26 mouse cellular contexts compared by ENCODE assay signal in genomic region chr1:168497801-168498200, GRCm38 (mm10).
DNase-seq lines count a peak whose midpoint lies in the region; ATAC-seq and TF ChIP-seq lines count a peak whose summit lies in the region.
"Had no signal": no experiment of that assay in that cellular context is flagged by ENCODE, and none has a peak within 500 bp of the region (broad histone marks: within the 10 kb centered on the region; RNA-seq: fewer than 3 reads in every experiment).

No protein-coding gene starts in this region.

- intact Hi-C loops in gastrocnemius, adult 2 months (cut with DNase I) = no loop called here

- no peak overlapping the region for H3K27ac ChIP-seq in liver, adult 2 months (replicated peaks; ENCODE audit: insufficient read depth, low read depth, low read length)
- no peak overlapping the region for H3K27ac ChIP-seq in gastrocnemius, adult 2 months
- H3K27ac ChIP-seq: hindbrain, embryonic 14.5 days; limb, embryonic 10.5 days; limb, embryonic 15.5 days; lung, embryonic 15.5 days; midbrain, embryonic 12.5 days; neural tube, embryonic 13.5 days had no signal

- 14% methylated on average over 4 of the region's 4 CpGs for WGBS in liver, adult 2 months

- no peak for TF ChIP-seq POLR2A in liver, adult 2 months (IDR thresholded peaks at IDR 0.05; ENCODE audit: extremely low read depth, insufficient read depth, low read length)

- peaks cover 7% of the 10 kb centered on the region for H3K4me1 ChIP-seq in liver, adult 2 months (ENCODE audit: control insufficient read depth, insufficient read depth, low read length)

- no peak for ATAC-seq in erythroid progenitor cell, adult 5-6 weeks (replicated peaks; ENCODE audit: low FRiP score, poor library complexity, severe bottlenecking)
- ATAC-seq: activated CD4-positive, CD25-positive, alpha-beta regulatory T cell, adult 4 months; forebrain, embryonic 14.5 days had no signal

- H3K36me3 ChIP-seq in liver, adult 2 months (ENCODE audit: control insufficient read depth, insufficient read depth, low read length) = no peaks in the 10 kb centered on the region
- H3K36me3 ChIP-seq: limb, embryonic 10.5 days; limb, embryonic 15.5 days; lung, embryonic 15.5 days; midbrain, embryonic 12.5 days; neural tube, embryonic 13.5 days had no signal

- DNase-seq in liver, adult 2 months (ENCODE audit: extremely low read depth, low read depth, low spot score) = peak; percentile 98
- DNase-seq in liver = no peak
- peak; percentile 54 for DNase-seq in Muller cell, postnatal 12 days (ENCODE audit: inconsistent ontology term)
- DNase-seq in adipocyte (ENCODE audit: low spot score) = peak; percentile 28
- DNase-seq in kidney, postnatal 10 days = peak; percentile 41
- DNase-seq in thymus, postnatal 14 days = no peak
- DNase-seq in gastrocnemius, adult 2 months = no peak
- DNase-seq: adrenal gland, postnatal 10 days; B cell, adult 2 months; cerebellum, adult 8-10 months; cerebellum, postnatal 36 days; gastrocnemius, postnatal 25 days; heart, adult 11 months; heart, postnatal 4 days; layer of hippocampus, adult 9-11 months; lung, postnatal 36 days; right cerebral cortex, postnatal 4 days had no signal

- no peak overlapping the region for H3K9ac ChIP-seq in liver, adult 2 months (ENCODE audit: low read depth, low read length)
- H3K9ac ChIP-seq: hindbrain, embryonic 14.5 days; limb, embryonic 15.5 days; lung, embryonic 15.5 days; midbrain, embryonic 12.5 days; neural tube, embryonic 13.5 days had no signal

- peaks cover 2% of the 10 kb centered on the region; the same call in 1 of the 2 replicates for H3K27me3 ChIP-seq in liver, adult 2 months (ENCODE audit: control insufficient read depth, insufficient read depth, low read length)
- H3K27me3 ChIP-seq: limb, embryonic 15.5 days; lung, embryonic 15.5 days; midbrain, embryonic 12.5 days; neural tube, embryonic 13.5 days had no signal

- TF ChIP-seq CTCF in liver, adult 2 months (IDR thresholded peaks at IDR 0.05; ENCODE audit: low read depth, low read length) = no peak
- TF ChIP-seq CTCF in gastrocnemius, adult 2 months (IDR thresholded peaks at IDR 0.05) = no peak

- H3K79me2 ChIP-seq in liver, adult 2 months (ENCODE audit: control insufficient read depth, insufficient read depth, low read length) = no peaks in the 10 kb centered on the region

- no peak overlapping the region for H3K4me3 ChIP-seq in liver, adult 2 months (ENCODE audit: insufficient read depth, low read depth, low read length)
- no peak overlapping the region for H3K4me3 ChIP-seq in gastrocnemius, adult 2 months
- H3K4me3 ChIP-seq: limb, embryonic 10.5 days; limb, embryonic 15.5 days; lung, embryonic 15.5 days; midbrain, embryonic 12.5 days; neural tube, embryonic 13.5 days had no signal

Comparison
In these comparisons a context has a peak if more than half of its experiments do, and no peak if none do; other contexts are left out.
1. DNase-seq: peak in liver, adult 2 months (single experiment), Muller cell, postnatal 12 days (single experiment), adipocyte (single experiment) and kidney, postnatal 10 days (single experiment); none in liver (single experiment), thymus, postnatal 14 days (single experiment) and gastrocnemius, adult 2 months (single experiment).